Mouse (Mus musculus): ENCODE results near the gene Celf5.

DNA sequence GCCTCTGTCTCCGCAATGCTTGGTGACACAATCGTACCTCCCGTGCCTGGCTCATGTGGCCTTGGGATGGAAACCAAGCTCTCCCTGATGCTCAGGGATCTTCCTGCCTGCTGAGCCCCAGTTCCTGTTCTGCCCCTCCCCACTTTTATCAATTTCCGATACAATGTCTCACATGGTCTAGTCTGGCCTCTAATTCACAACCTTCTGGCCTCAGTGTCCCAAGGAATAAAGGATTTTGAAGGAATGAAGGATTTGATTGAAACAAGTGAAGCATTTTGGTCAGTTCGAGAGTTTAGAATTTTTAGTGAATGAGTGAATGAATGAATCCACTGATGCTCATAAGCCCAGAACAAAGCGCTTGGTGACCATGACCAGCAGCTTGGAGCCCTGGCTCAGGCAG is 40.6 kb upstream of the Celf5 start:
- TF ChIP-seq POLR2A (IDR thresholded peaks at IDR 0.05; ENCODE audit: low read depth, low read length) (no peak), CTCF (IDR thresholded peaks at IDR 0.05; ENCODE audit: extremely low read depth, insufficient read depth, insufficient read length, insufficient replicate concordance) (no peak)

Data from spleen, adult 2 months (tissue).